Mouse (Mus musculus) left cerebral cortex, postnatal 25 days (tissue): ENCODE results near the gene Mettl26. TPM values are rescaled to one million over a fixed set of nuclear protein-coding genes. Genes with fewer than 3 reads are reported as not detected.

ENCODE experiments used
- DNase-seq, 2 experiments: peaks; one replicate each; pipeline ENCODE4 v3.0.0; 2022; ENCODE audit warnings: low spot score in 2 of 2, mixed read lengths in 1 of 2
- intact Hi-C: fragments of 180-260 bp; cut with DNase I; formaldehyde crosslinking; loops from one replicate; pipeline ENCODE4 v1.15.1; 2025
- microRNA-seq, 2 experiments: library from miRNA; unstranded; fragments of <30 nt; microRNA quantifications; one replicate each; pipeline ENCODE4 v1.2.0; 2022
- total RNA-seq, 2 experiments: library from RNA; stranded (reverse); gene quantifications; 2 replicates each; pipeline ENCODE4 v1.2.3; 2021

Gene Mettl26
- total RNA-seq, 2 experiments from 2014 or later, result 34.8 to 38.1 TPM

- intact Hi-C loops, result no loop called here
- no peak for DNase-seq
These were observed 39.4 kb downstream of the Mettl26 start for GRCm38 (mm10) chr17:25914295-25914694.

DNA sequence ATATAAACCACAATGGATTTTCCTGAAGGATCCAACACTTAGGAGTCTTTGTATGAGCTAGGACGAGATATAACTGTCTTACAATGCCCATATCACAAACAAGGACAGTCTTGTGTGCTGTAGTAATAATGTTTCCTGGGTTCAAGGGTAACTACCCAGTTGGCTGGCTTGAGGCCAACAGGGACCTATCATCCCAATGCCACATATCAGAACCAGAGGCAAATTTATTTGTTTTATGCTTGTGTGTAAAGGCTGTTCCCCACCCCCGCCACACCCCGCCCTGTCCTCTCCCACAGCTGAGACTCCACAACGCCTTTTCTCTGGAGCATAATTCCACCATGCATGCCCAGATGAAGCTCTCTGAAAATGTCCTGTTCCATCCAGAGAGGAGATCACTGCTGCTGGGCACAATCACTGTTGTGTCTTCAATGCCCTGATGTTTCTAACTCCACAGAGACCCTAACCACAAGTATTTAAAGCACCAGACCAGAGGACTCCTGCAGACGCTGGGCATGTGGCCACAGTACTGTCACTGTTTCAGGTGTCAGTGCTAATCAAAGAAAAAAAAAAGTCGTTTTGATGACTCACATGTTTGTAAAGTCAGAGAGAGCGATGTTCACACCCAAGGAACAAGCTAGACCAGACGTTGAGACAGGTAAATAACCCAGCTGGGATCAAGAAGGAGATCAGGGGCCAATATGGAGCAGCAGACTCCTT lies 42.2 kb downstream of the Mettl26 start:
- intact Hi-C loops, result no loop called here
- DNase-seq, result no peak

- intact Hi-C loops, result loop anchor here (2.0 kb wide), 1 partner anchor 67 kb away; the partner anchor contains the start of gene Capn15
These were observed 43.3 kb downstream of the Mettl26 start for GRCm38 (mm10) chr17:25918037-25918750.

GRCm38 (mm10) chr17:25919144-25919785 lies 44.4 kb downstream of the Mettl26 start, which contains the start of gene Rab40c:
Gene Rab40c, minus strand, starts transcription at chr17:25919727.
- intact Hi-C loops, result loop anchor here (2.0 kb wide), 1 partner anchor 66 kb away; the partner anchor contains the start of gene Capn15
- DNase-seq, result peak in 1 of 2 experiments; percentile 53

More at GRCm38 (mm10) chr17:25918037-25918750, 43.3 kb downstream of the Mettl26 start:
- no peak for DNase-seq

- intact Hi-C loops, result loop anchor here (2.0 kb wide), 1 partner anchor 65 kb away; the partner anchor contains the start of gene Capn15
These were observed 45.1 kb downstream of the Mettl26 start for GRCm38 (mm10) chr17:25919786-25920642.

GRCm38 (mm10) chr17:25922120-25922519 lies 47.2 kb downstream of the Mettl26 start:
- intact Hi-C loops, result no loop called here
- DNase-seq, result no peak

More at GRCm38 (mm10) chr17:25919786-25920642, 45.1 kb downstream of the Mettl26 start:
- DNase-seq, result peak; percentile 100

- intact Hi-C loops, result no loop called here
- peak in 1 of 2 experiments; percentile 44 for DNase-seq
These were observed 50.5 kb downstream of the Mettl26 start for GRCm38 (mm10) chr17:25925348-25925747.

Small RNA genes within 50 kb of the gene (microRNA-seq; reads per million reads assigned to microRNA genes)
- gene Mir3082, result 3.4 to 5.0 reads per million in 2 experiments

Other genes with a start within 250 kb of the Mettl26 start
- gene Gng13, start 157.9 kb upstream of the Mettl26 start, total RNA-seq, result 100 to 1,000 TPM; 176 to 196 TPM
- gene Chtf18, start 147.7 kb upstream of the Mettl26 start, total RNA-seq, result 1 to 10 TPM; 2.4 to 3.0 TPM
- 10 to 100 TPM; 46.9 to 48.7 TPM for gene Rpusd1, start 147.4 kb upstream of the Mettl26 start, total RNA-seq
- gene Mslnl, start 139.0 kb upstream of the Mettl26 start, total RNA-seq, result under 1 TPM in 1 of 2 experiments, not detected in 1; 0.25 TPM
- gene Msln, start 120.7 kb upstream of the Mettl26 start, total RNA-seq, result 1 to 10 TPM; 2.2 to 3.8 TPM
- gene Narfl, start 101.3 kb upstream of the Mettl26 start, total RNA-seq, result 10 to 100 TPM; 33.4 to 34.4 TPM
- 100 to 1,000 TPM; 109 to 122 TPM for gene Haghl, start 89.4 kb upstream of the Mettl26 start, total RNA-seq
- gene Ccdc78, start 88.5 kb upstream of the Mettl26 start, total RNA-seq, result under 1 TPM in 1 of 2 experiments, not detected in 1; 0.21 TPM
- 10 to 100 TPM; 79.7 to 82.2 TPM for gene Fam173a, start 82.2 kb upstream of the Mettl26 start, total RNA-seq
- gene AC134908.4, start 79.4 kb upstream of the Mettl26 start, total RNA-seq, result 1 to 10 TPM in 1 of 2 experiments, not detected in 1; 1.0 TPM
- gene Metrn, start 77.9 kb upstream of the Mettl26 start, total RNA-seq, result 10 to 100 TPM; 72.5 to 86.7 TPM
- 100 to 1,000 TPM; 648 to 673 TPM for gene Fbxl16, start 66.0 kb upstream of the Mettl26 start, total RNA-seq
- 10 to 100 TPM; 25.1 to 25.4 TPM for gene Wdr24, start 51.4 kb upstream of the Mettl26 start, total RNA-seq
- gene Jmjd8, start 46.2 kb upstream of the Mettl26 start, total RNA-seq, result 10 to 100 TPM; 55.9 to 57.6 TPM
- 100 to 1,000 TPM; 171 to 173 TPM for gene Stub1, start 41.7 kb upstream of the Mettl26 start, total RNA-seq
- gene Rhbdl1, start 37.8 kb upstream of the Mettl26 start, total RNA-seq, result 10 to 100 TPM; 59.0 to 59.7 TPM
- gene Gm20683, start 33.3 kb upstream of the Mettl26 start, total RNA-seq, result 10 to 100 TPM; 23.0 to 25.2 TPM
- gene Rhot2, start 30.2 kb upstream of the Mettl26 start, total RNA-seq, result 10 to 100 TPM; 76.9 to 84.4 TPM
- gene Wdr90, start 13.6 kb upstream of the Mettl26 start, total RNA-seq, result 10 to 100 TPM; 29.8 to 31.4 TPM
- 10 to 100 TPM; 21.1 to 22.2 TPM for gene Mcrip2, start 6.3 kb upstream of the Mettl26 start, total RNA-seq
- 1 to 10 TPM; 1.3 to 2.5 TPM for gene Wfikkn1, start 5.8 kb downstream of the Mettl26 start, total RNA-seq
- 10 to 100 TPM; 46.7 to 50.9 TPM for gene Rab40c, start 44.7 kb downstream of the Mettl26 start, total RNA-seq
- gene Pigq, start 69.9 kb downstream of the Mettl26 start, total RNA-seq, result 100 to 1,000 TPM; 116 to 118 TPM
- gene Nhlrc4, start 69.9 kb downstream of the Mettl26 start, total RNA-seq, result not detected
- under 1 TPM in 1 of 2 experiments, not detected in 1; 0.23 TPM for gene A930017K11Rik, start 77.5 kb downstream of the Mettl26 start, total RNA-seq
- 10 to 100 TPM; 47.0 to 51.6 TPM for gene Capn15, start 110.7 kb downstream of the Mettl26 start, total RNA-seq
- 100 to 1,000 TPM in 1 of 2 experiments, 10 to 100 TPM in 1; 95.8 to 103 TPM for gene Rab11fip3, start 194.5 kb downstream of the Mettl26 start, total RNA-seq
- gene Decr2, start 215.3 kb downstream of the Mettl26 start, total RNA-seq, result 10 to 100 TPM; 26.4 to 27.9 TPM
- 1 to 10 TPM; 3.3 to 3.7 TPM for gene Nme4, start 220.5 kb downstream of the Mettl26 start, total RNA-seq
- gene Tmem8, start 238.2 kb downstream of the Mettl26 start, total RNA-seq, result 10 to 100 TPM; 11.6 to 13.0 TPM
- 10 to 100 TPM; 62.6 to 68.7 TPM for gene Mrpl28, start 248.4 kb downstream of the Mettl26 start, total RNA-seq